Mouse (Mus musculus) liver, adult 2 months (tissue): ENCODE measurements around the gene Blnk. TPM values are rescaled to one million over a fixed set of nuclear protein-coding genes. Genes with fewer than 3 reads are reported as not detected.

Experiments
- DNase-seq: peaks from one replicate; pipeline ENCODE4 v3.0.0-alpha.2; 2011; ENCODE audit warnings: low read depth, low spot score; ENCODE audit errors: extremely low read depth
- H3K27ac ChIP-seq: fragments of 200-500 bp; replicated peaks from 2 replicates; pipeline ENCODE4 v1.5.1; 2012; ENCODE audit warnings: low read depth, mild to moderate bottlenecking, control low read depth, inconsistent platforms, low read length; ENCODE audit not compliant: insufficient read depth
- H3K27me3 ChIP-seq: fragments of 200-500 bp; 2 replicates; pipeline ENCODE4 v1.6.1; 2012; ENCODE audit warnings: mild to moderate bottlenecking, moderate library complexity, low read length, inconsistent platforms; ENCODE audit not compliant: control insufficient read depth, insufficient read depth
- H3K36me3 ChIP-seq: fragments of 200-500 bp; 2 replicates; pipeline ENCODE4 v1.6.1; 2012; ENCODE audit warnings: low read length, inconsistent platforms; ENCODE audit not compliant: control insufficient read depth, insufficient read depth
- H3K4me1 ChIP-seq: fragments of 200-500 bp; 2 replicates; pipeline ENCODE4 v1.6.1; 2011; ENCODE audit warnings: low read length; ENCODE audit not compliant: control insufficient read depth, insufficient read depth
- H3K4me3 ChIP-seq: fragments of 200-500 bp; 2 replicates; pipeline ENCODE4 v1.5.1; 2011; ENCODE audit warnings: low read depth, mild to moderate bottlenecking, control low read depth, low read length, moderate library complexity; ENCODE audit not compliant: insufficient read depth
- H3K79me2 ChIP-seq: fragments of 200-500 bp; 2 replicates; pipeline ENCODE4 v1.6.1; 2012; ENCODE audit warnings: inconsistent platforms, mild to moderate bottlenecking, low read length, moderate library complexity; ENCODE audit not compliant: control insufficient read depth, insufficient read depth
- H3K9ac ChIP-seq: fragments of 200-500 bp; 2 replicates; pipeline ENCODE4 v1.6.1; 2012; ENCODE audit warnings: low read depth, mild to moderate bottlenecking, control low read depth, inconsistent platforms, low read length
- CTCF ChIP-seq: fragments of 200-500 bp; IDR thresholded peaks from 2 replicates; pipeline ENCODE4 v1.5.1; 2011; ENCODE audit warnings: low read depth, low read length, control low read depth
- POLR2A ChIP-seq: fragments of 200-500 bp; IDR thresholded peaks from 2 replicates; pipeline ENCODE4 v1.6.1; 2011; ENCODE audit warnings: low read length, control low read depth; ENCODE audit not compliant: insufficient read depth; ENCODE audit errors: extremely low read depth
- WGBS: fragments of 180-500 bp; shearing (Covaris S2); methylation state at CpG from one replicate; pipeline ENCODE4 v1.1.7; 2018; 5-methylcytosine and 5-hydroxymethylcytosine counted together
- polyA plus RNA-seq: library from polyadenylated mRNA; depleted of rRNA; stranded (reverse); fragments of >200 nt; gene quantifications from 2 replicates; pipeline ENCODE4 v1.2.3, GENCODE M21; 2012
- total RNA-seq: library from RNA; depleted of rRNA; stranded (reverse); fragments of >200 nt; gene quantifications from 2 replicates; pipeline ENCODE4 v1.2.3, GENCODE M21; 2014

Blnk gene
- total and polyA plus RNA-seq, 2 experiments: 0.74 to 1.1 TPM

DNA sequence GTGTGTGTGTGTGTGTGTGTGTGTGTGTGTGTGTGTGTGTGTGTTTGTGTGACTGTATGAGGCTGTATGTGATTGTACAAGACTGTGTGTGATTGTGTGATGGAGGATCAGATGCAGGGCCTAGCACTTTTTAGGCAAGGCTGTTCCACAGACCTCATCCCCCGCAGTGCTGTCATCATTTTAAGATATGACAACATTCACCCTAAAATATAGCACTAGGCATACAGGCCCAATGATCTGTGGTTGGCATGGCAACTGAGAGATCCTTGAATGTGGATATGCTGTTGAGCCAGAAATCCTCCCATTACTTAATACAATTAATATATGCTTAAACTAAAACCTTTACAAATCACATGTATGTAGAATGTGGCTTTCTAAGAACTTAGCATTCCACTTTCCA, 9.8 kb downstream of the Blnk start:
- Histone ChIP-seq H3K36me3 (no peaks in the 10 kb centered on the region), H3K9ac (no peak overlapping the region), H3K79me2 (no peaks in the 10 kb centered on the region), H3K27ac (no peak overlapping the region), H3K4me3 (no peak overlapping the region), H3K4me1 (no peaks in the 10 kb centered on the region), H3K27me3 (no peaks in the 10 kb centered on the region)
- DNase-seq: no peak
- no peak for TF ChIP-seq POLR2A
- no peak for TF ChIP-seq CTCF
- WGBS: 100% methylated on average over 1 of the region's 1 CpGs

DNA sequence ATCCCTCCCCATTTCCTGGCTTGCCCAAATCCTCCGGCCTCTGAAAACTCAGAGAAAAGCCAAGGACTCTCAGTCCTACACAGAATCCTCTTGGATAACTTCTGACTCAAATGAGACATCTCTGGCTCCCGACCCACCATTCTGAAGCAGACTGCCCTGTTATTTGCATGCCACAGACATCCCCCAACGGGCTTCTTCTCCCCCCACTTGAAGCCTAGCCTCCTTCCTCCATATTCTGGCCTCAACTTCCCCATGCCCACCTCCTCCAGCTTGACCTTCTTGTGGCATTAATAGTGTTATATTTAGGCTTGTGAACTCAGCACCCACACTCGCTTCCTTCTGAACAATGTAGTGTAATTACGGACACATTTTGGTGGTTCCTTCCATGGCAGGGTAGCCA, 13.7 kb downstream of the Blnk start:
- DNase-seq: no peak
- Histone ChIP-seq H3K36me3 (no peaks in the 10 kb centered on the region), H3K9ac (no peak overlapping the region), H3K4me1 (no peaks in the 10 kb centered on the region), H3K79me2 (no peaks in the 10 kb centered on the region), H3K27me3 (no peaks in the 10 kb centered on the region), H3K4me3 (no peak overlapping the region), H3K27ac (no peak overlapping the region)
- TF ChIP-seq CTCF (no peak), POLR2A (no peak)
- 74% methylated on average over 5 of the region's 5 CpGs for WGBS

GRCm38 (mm10) chr19:40978026-40978425, 16.3 kb downstream of the Blnk start:
- WGBS: 50% methylated on average over 5 of the region's 5 CpGs
- no peaks in the 10 kb centered on the region for H3K79me2 ChIP-seq

DNA sequence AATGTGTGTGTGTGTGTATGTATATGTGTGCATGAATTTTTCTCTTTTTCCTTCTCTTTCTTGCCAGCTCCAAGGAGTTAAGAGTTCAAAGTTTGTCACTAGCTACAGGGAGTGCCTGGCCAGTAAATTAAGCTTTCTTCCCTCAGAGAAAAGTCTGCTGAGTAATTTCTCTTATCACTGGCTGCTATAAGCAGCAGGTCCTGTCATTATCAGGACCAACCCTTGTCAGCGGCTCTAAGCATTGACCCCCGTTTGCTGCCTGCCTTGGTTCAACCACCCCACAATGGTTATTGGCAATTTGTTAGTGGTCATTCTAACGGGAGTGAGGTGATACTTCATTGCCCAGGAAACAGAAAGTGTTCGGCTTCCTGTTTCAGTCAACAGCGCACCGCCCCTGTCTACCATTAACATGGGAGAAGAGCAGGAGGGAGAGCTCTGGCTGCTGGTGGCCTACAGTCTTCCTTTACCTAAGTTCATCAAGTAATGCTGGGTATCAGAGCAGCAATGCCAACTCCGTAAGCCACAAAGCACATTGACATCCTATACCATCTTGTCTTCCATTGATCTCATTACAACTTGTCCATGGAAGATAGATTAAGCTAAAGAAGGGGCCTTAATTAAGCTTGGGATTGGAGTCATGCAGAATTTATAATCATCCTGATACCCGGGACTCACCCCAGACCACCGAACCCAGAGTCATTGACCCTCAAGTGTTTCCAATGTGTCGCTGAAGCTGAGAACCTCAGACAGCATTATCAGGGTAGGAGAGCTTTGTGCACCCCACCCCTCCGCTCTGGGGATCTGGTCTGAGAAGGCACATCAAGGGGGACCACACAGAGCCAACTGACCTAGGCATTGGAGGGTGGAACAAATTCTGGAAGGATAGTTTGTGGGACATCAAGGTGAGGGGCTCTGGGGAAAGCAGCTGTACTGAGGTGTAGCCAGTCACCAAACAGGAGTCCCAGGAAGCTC, 17.1 kb downstream of the Blnk start:
- H3K4me3 ChIP-seq: no peak overlapping the region

More at GRCm38 (mm10) chr19:40978026-40978425, 16.3 kb downstream of the Blnk start:
- Histone ChIP-seq H3K36me3 (no peaks in the 10 kb centered on the region), H3K9ac (no peak overlapping the region), H3K27me3 (no peaks in the 10 kb centered on the region), H3K27ac (no peak overlapping the region), H3K4me3 (no peak overlapping the region), H3K4me1 (no peaks in the 10 kb centered on the region)
- TF ChIP-seq CTCF (no peak), POLR2A (no peak)
- DNase-seq: no peak

GRCm38 (mm10) chr19:40971273-40971914, 22.9 kb downstream of the Blnk start:
- Histone ChIP-seq H3K36me3 (no peaks in the 10 kb centered on the region), H3K4me1 (no peaks in the 10 kb centered on the region), H3K27ac (no peak overlapping the region), H3K4me3 (no peak overlapping the region), H3K27me3 (no peaks in the 10 kb centered on the region), H3K9ac (no peak overlapping the region), H3K79me2 (no peaks in the 10 kb centered on the region)
- 84% methylated on average over 5 of the region's 5 CpGs for WGBS
- DNase-seq: no peak
- no peak for TF ChIP-seq CTCF
- no peak for TF ChIP-seq POLR2A

More for the DNA sequence above, 17.1 kb downstream of the Blnk start:
- Histone ChIP-seq H3K36me3 (no peaks in the 10 kb centered on the region), H3K79me2 (no peaks in the 10 kb centered on the region), H3K9ac (no peak overlapping the region), H3K27ac (no peak overlapping the region), H3K4me1 (no peaks in the 10 kb centered on the region), H3K27me3 (no peaks in the 10 kb centered on the region)
- TF ChIP-seq POLR2A (no peak), CTCF (no peak)
- WGBS: 81% methylated on average over 11 of the region's 11 CpGs
- no peak for DNase-seq

DNA sequence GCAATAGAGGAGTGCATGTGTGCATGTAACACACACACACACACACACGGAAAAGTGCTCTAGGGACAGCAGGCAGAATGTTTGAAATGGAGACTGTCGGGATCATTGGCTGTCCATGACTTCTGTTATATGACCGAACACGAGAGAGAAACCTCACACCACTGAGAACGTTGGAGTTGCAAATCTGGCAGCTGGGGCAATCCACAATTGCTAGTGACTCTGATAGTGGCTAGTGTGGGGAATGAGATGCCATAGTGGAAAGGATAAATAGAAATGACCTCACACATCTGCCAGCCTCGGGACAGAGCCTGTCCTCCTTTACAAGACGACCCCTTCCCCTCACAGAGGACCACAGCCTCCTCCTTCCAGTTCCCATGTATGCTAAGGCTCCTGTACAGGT, 23.6 kb downstream of the Blnk start:
- Histone ChIP-seq H3K4me3 (no peak overlapping the region), H3K79me2 (no peaks in the 10 kb centered on the region), H3K36me3 (no peaks in the 10 kb centered on the region), H3K4me1 (no peaks in the 10 kb centered on the region), H3K27me3 (no peaks in the 10 kb centered on the region), H3K9ac (no peak overlapping the region), H3K27ac (no peak overlapping the region)
- 71% methylated on average over 7 of the region's 7 CpGs for whole genome bisulfite sequencing
- no peak for DNase-seq
- no peak for TF ChIP-seq POLR2A
- TF ChIP-seq CTCF: no peak
